Mouse (Mus musculus) spleen, adult 12 weeks (tissue): ENCODE results near the gene Emg1.

ENCODE experiments used
- DNase-seq: peaks from one replicate; pipeline ENCODE4 v3.0.0; 2022; ENCODE audit warnings: low spot score

Emg1 gene

DNA sequence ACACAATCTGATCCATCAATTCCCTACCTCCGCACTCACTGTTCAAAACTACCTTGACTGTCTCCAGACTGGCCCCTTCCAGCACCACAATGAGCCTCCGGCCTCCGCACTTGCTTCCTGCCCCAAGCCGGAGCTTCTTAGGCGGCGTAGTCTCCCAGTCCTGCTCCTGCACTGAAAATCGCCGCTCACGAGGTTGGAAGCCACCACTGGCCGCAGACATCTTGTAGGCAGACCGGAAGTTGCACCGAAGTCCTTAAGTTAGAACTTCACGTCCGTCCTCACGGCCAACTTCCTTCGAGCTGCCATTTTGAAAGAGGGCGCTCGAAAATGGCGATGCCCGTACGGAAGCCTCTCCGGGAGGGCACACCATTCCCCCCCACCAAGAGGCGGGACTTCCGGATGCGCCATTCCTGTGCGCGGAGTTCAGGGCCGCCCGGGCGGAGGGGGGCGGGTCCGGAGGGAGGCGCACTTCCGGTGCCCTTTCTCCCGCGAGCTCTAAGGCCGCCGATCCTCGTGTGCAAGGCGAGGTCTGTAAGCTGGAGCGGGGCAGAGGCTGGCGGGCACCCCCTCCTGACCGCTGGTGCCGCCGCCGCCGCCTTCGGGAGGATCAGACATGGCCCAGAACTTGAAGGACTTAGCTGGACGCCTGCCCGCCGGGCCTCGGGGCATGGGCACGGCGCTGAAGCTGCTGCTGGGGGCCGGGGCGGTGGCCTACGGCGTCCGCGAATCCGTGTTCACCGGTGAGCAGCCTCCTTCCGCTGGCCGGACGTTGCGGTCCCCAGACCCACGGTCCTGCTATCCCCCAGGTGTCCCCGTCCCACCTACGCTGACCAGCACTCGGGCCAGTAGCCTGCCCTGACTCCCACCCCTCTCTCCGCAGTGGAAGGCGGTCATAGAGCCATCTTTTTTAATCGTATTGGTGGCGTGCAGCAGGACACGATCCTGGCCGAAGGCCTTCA, at the start of gene Emg1, which contains the start of gene Phb2:
Emg1 (minus strand) TSS at position 355 of the 959 bp plus-strand sequence.
Phb2 (plus strand) TSS at position 513 of the 959 bp plus-strand sequence.
- peak; percentile 97 for DNase-seq

DNA sequence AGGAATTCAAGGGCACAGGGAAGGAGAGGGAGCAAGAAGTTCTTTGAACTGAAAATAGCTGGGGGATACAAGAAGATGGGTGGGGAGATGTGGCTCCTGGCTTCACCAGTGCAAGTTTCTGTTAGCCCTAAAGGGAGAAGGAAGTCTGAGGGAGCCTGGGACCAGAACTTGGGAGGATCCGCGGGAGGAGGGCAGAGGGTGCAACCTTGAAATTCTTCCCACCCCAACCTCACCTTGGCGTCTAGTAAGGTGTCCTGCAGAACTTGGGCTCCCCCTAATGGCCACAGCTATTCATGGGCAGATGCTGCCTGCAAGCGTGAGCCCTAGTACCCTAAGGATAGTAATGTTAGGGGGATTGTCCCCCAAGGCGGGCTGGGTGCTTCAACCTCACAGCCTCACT, 47.3 kb upstream of the Emg1 start:
- DNase-seq, result peak; percentile 68

DNA sequence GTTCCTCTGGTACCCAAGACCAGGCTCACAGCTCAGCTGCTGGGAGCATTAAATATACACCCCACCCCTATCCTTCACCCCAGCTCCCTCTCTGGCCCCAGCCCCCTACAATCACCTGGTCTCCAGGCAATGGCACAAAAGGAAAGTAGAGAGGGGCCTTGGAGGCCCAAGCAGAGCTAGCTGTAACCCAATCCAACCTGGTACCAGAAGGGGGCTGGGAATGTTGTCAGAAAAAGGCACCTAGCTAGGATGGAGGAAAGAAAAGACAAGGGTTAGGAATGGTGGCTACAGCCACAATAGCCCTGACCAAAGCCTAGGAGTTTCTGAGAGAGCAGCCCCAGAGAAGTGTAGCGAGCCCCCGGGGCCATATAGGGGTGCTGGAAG, 46.9 kb upstream of the Emg1 start:
- DNase-seq, result no peak

DNA sequence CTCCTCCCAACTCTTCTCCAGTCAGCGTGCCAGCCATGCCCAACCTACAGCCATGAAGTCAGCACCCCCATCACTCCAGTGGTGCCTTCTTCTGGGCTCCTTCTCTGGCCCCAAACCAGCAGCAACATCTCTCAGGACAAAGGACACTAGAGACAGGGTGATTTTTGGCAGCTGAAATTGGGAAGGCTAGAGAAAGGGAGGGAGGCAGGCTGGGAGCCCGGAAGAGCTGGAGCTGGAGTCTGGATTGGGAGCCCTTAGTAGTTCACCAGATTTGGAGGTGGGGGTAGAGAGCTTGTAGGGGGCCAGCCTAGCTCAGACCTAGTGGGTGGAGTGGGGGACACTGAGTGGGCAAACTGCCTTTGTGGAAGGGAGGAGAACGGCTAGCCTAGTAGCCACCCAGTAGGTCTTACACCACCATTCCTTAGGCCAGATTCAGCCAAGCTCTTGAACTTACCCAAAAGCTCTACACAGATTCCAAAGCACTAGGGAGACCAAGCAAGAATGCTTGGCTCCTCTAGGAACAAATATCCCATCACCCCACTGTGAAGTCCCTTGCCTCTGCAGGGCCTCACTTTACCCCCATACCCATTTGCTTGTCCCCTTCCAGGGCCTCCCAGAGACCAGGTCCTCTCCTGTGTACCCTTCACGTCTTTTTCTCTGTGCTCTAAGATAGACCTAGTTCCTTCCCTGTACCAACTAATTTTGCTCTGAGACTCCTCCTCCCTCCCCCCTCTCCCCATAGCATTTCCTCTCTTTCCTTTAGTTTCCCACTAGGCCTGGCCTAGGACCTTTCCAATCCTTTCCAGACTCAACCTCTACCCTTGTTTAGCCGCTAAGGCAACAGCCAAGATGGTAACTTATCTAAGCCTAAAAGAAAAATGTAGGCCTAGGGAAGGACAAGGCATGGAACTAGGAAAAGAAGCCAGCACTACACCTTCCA, 46.2 kb upstream of the Emg1 start:
- no peak for DNase-seq

GRCm38 (mm10) chr6:124757351-124757880, 45.4 kb upstream of the Emg1 start:
- DNase-seq, result no peak

- no peak for DNase-seq
Observed at GRCm38 (mm10) chr6:124756652-124757350, 44.8 kb upstream of the Emg1 start.

DNA sequence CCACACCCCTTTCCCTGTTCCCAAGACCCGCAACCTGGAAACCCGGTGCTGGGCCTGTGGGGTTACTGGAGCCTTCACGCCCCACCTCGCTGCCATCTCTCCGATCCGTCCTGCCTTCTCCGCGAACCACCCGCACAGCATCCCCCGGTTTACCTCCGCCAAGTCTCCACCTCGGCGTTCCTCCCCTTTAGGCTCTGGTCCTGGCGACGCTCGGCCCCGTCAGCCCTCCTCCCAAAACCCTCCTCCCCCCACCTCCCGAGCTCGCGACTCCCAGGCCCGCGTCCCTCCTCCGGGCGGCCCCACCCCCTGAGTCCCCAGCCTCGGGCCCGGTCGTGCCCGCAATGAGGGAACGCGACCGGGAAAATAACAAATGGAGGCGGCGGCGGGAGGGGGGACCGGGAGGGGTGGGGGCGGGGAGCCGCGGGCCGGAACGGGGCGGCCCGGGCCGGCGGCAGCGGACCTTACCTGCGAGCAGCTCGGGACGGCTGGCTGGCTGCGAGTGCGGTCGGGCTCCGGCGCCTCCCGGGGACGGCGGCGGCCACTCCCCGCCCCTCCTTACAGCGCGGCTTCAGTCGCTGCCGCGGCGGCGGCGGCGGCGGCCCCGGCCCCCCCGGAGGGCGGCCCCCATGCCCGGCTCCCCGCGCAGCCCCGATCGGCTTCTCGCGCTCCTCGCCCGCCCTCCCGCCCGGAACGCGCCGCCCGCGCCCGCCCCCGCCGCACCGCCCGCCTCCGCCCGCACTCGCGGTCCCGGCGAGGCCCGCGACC, 44.0 kb upstream of the Emg1 start, which contains the start of the genes Gm45234 and Atn1:
Gm45234 (minus strand) TSS at position 191 of the 765 bp plus-strand sequence.
Atn1 (minus strand) TSS at position 694 of the 765 bp plus-strand sequence.
- DNase-seq, result no peak

GRCm38 (mm10) chr6:124755306-124755705, 43.3 kb upstream of the Emg1 start:
- DNase-seq, result no peak

DNA sequence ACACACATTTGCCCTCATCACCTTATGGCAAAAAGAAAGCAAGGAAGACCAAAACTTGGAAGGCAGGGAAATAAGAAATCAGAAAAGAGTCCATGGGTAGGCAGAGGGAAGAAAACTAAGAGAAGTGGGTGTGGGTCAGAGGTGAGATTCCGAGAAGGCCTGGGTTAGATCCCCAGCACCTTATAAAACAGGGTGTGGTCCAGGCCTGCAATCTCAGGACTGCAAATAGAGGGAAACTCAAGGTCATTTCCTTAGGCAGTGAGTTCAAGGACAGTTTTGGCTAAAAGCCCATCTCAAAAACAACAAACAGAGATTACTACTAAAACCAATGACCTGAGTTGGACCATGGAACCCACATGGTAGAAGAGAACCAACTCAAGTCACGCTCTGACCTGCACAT, 41.9 kb upstream of the Emg1 start:
- no peak for DNase-seq

- DNase-seq, result no peak
Observed at GRCm38 (mm10) chr6:124750405-124750804, 38.4 kb upstream of the Emg1 start.

DNA sequence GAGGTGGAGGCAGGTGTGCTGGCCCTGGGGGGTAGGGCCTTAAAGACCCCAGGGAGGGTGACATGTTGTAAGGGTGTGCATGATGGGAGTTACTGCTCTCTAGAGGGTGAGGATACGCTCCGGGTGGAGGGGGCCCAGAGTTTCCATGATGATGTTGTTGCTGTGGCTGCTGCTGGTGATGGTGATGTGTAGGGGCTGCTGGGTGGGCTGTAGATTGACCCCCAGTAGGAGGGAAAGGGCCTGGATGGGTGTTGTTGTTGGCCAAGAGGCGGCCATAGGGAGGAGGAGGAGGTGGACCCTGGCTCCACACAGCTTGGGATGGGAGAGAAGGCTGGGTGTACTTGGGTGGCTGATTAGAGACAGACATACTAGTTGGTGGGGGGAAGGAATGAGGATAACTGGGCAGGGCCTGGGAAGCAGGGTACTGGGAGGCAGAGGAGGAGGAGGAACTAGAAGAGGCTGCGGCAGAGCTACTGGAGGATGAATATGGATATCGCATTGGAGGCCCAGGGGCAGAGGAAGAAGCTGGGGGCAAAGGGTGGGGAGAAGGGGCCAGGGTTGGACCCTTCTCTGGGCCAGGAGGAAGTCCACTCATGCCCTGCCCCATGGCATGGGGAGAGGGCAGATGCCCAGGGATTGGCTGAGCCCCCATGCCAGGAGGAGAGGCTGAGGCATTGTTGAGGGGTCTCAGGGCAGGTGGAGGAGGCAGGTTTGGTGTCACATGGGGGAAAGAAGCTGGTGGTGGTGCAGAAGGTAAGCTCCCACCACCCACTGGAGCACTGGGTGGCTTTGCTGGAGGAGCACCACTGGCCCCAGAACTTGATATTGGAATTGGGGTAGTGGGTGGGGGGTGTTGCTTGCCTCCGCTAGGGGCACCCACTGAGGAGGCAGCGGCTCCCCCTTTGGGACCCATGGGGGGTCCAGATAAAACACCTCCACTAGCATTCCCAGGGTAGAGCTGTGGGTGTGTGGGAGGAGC, 35.0 kb upstream of the Emg1 start:
- no peak for DNase-seq

GRCm38 (mm10) chr6:124746296-124746605, 34.3 kb upstream of the Emg1 start:
- DNase-seq, result no peak

GRCm38 (mm10) chr6:124745490-124746295, 33.7 kb upstream of the Emg1 start:
- peak; percentile 89 for DNase-seq

- no peak for DNase-seq
Observed at GRCm38 (mm10) chr6:124744755-124745321, 32.9 kb upstream of the Emg1 start.

DNA sequence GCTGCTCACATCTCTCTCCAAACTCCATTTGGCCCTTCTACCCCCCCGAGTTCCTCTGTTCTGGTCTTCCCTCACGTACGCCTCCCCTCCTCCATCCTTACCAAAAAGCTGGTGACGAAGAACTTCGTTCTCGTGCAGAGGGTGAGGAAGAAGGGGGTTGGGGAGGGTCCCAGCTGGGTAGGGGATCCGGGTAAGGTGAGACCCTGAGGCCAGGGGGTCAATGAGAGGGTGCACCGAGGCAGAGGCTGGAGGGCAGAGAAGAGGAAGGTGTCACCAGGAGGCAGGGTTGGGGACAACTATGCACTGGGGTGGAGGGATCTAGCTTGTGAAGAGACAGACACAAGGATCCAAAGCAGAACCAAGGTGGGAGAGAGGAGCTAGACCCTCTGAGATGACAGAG, 31.7 kb upstream of the Emg1 start:
- DNase-seq, result no peak

DNA sequence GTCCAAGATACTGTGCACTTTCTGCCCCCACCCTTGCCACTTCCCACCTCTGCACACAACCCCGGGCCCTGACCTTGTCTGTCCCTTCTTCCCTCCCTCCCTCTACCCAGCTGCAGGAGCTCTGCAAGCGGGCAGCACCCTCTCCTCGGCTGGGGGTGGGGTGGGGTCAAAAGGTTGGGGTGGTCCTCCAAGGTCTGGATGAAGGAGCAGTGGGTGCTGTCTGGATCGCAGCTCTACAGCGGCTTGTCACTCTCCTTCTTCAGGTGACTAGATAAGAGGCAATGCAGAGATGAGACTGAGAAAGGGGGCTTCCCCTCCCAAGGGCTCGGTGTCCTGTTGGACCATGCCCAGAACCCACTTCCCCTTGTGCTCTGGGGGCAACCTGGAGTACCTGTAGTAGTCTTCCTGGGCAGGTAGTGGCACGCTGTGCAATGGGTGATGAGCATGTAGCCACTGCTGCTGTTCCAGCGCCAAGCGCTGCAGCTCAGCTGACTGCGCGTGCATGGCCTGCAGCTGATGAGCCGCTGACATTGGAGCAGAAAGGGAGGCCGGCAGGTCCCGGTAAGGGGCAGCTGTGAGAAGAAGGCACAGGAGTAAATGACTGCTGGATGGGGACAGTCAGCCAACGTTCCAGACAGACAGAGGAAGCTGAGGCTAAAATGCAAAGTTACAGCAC, 31.0 kb upstream of the Emg1 start:
- no peak for DNase-seq

GRCm38 (mm10) chr6:124741842-124742241, 29.9 kb upstream of the Emg1 start:
- no peak for DNase-seq
